Mouse (Mus musculus): ENCODE results near the gene Tcf20.

GRCm38 (mm10) chr15:83010990-83011664, 23.5 kb upstream of the Tcf20 start:
- TF ChIP-seq POLR2A (IDR thresholded peaks at IDR 0.05; ENCODE audit: low read depth, low read length) (no peak), USF1 (IDR thresholded peaks at IDR 0.05; ENCODE audit: low read depth, low read length) (no peak), UBTF (IDR thresholded peaks at IDR 0.05; ENCODE audit: low read depth, low read length) (no peak), ETS1 (conservative IDR thresholded peaks at IDR 0.05; ENCODE audit: low read depth, low read length) (no peak), ELF1 (IDR thresholded peaks at IDR 0.05; ENCODE audit: low read depth, low read length) (no peak)

Data from CH12.LX (cell line).